Mouse (Mus musculus) liver, postnatal 0 days (tissue): ENCODE data around the gene Mblac2.

Source experiments
- CTCF ChIP-seq: sonication (generic); IDR thresholded peaks from 2 replicates; pipeline ENCODE4 v1.5.1; 2016; ENCODE audit warnings: antibody characterized with exemption, low read depth
- EP300 ChIP-seq: IDR thresholded peaks from 2 replicates; pipeline ENCODE4 v1.6.1; 2016; ENCODE audit warnings: antibody characterized with exemption, low read depth, mild to moderate bottlenecking

DNA sequence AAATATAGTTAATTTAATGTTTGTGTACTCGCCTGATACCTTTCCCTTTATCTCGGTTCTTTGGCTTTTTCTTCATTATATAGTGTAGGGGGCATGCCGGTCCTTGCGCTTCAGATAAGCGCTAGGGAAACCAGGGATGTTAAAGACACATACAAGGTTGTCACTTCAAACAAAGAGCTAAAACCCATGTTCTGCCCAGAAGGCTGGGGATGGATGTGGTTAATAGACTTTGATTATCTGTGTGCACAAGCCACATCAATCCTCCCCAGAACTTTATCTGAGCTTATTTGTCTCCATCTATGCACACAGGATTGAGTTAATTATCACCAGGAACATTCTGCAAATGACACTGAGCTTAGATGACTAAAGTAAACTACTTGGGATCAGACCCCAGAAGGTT is 25.5 kb downstream of the Mblac2 start:
- TF ChIP-seq CTCF = no peak
- no peak for TF ChIP-seq EP300
